Mouse (Mus musculus): Measurements from ENCODE around the gene Adgrl3.

DNA sequence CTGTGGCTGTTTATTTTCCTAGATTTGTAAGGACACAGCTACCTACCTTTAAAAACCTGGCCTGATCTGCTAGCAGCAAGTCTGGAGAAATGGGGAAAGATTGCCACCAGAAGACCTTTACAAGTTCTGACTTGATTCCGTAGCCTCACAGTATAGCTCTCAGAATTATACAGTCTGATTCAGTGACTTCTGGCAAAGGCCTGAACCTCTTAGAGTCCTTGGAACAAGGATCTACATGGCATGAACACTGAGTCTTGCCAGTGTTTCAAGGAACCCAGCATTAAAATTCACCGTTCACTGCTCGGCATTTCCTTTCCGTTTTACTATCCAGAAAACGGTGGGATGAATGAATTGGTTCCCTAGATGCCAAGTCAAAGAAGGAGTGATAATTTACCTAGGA lies 756.3 kb downstream of the Adgrl3 start:
- TF ChIP-seq EP300 (IDR thresholded peaks at IDR 0.05; ENCODE audit: insufficient read depth, low read depth, low read length) (no peak), CTCF (IDR thresholded peaks at IDR 0.05; ENCODE audit: low read depth, low read length) (no peak)
